Mouse (Mus musculus): Measurements from ENCODE around the gene Zbtb43. TPM values are rescaled to one million over a fixed set of nuclear protein-coding genes. Genes with fewer than 3 reads are reported as not detected.

Zbtb43 gene
- polyA plus RNA-seq (2014; fragmentation: Illumina TruSeq; extraction: RNeasy Lipid Tissue Mini Kit (QIAGEN cat#74804); ENCODE audit: low read depth, low replicate concordance), result 17.6 TPM

GRCm38 (mm10) chr2:33468466-33469097 is at the start of gene Zbtb43:
TSS of gene Zbtb43 (minus strand) at chr2:33468559.

GRCm38 (mm10) chr2:33430771-33431699 is 37.3 kb downstream of the Zbtb43 start, which contains the start of gene Zbtb34:
TSS of gene Zbtb34 (minus strand) at chr2:33431324.

Other genes starting within 250 kb of the Zbtb43 start
- gene Ralgps1, start 97.1 kb downstream of the Zbtb43 start, polyA plus RNA-seq (2014; fragmentation: Illumina TruSeq; extraction: RNeasy Lipid Tissue Mini Kit (QIAGEN cat#74804); ENCODE audit: low read depth, low replicate concordance), result 6.6 TPM
- 3.5 TPM for gene Zbtb34, start 37.2 kb downstream of the Zbtb43 start, polyA plus RNA-seq (2014; fragmentation: Illumina TruSeq; extraction: RNeasy Lipid Tissue Mini Kit (QIAGEN cat#74804); ENCODE audit: low read depth, low replicate concordance)
- gene Lmx1b, start 172.0 kb upstream of the Zbtb43 start, polyA plus RNA-seq (2014; fragmentation: Illumina TruSeq; extraction: RNeasy Lipid Tissue Mini Kit (QIAGEN cat#74804); ENCODE audit: low read depth, low replicate concordance), result 0.32 TPM

All from kidney, adult 10 weeks (tissue).